Mouse (Mus musculus) cerebellum, adult 2 months (tissue): ENCODE results near the gene Zfp109. TPM values are rescaled to one million over a fixed set of nuclear protein-coding genes. Genes with fewer than 3 reads are reported as not detected.

Experiments used
- DNase-seq, 2 experiments: peaks; one replicate each; pipeline ENCODE4 v3.0.0; 2021
- H3K27ac ChIP-seq: fragments of 200-500 bp; 2 replicates; pipeline ENCODE4 v1.5.1; 2012; ENCODE audit warnings: low read length, control low read depth, inconsistent platforms; ENCODE audit not compliant: insufficient read depth
- H3K27me3 ChIP-seq: fragments of 200-500 bp; 2 replicates; pipeline ENCODE4 v1.6.1; 2012; ENCODE audit warnings: inconsistent platforms, mild to moderate bottlenecking, low read length, moderate library complexity; ENCODE audit not compliant: control insufficient read depth, insufficient read depth
- H3K4me1 ChIP-seq: fragments of 200-500 bp; 2 replicates; pipeline ENCODE4 v1.6.1; 2011; ENCODE audit warnings: low read length; ENCODE audit not compliant: control insufficient read depth, insufficient read depth
- H3K4me3 ChIP-seq: fragments of 200-500 bp; replicated peaks from 2 replicates; pipeline ENCODE3; 2011; ENCODE audit warnings: mild to moderate bottlenecking, low read depth, low read length, control low read depth; ENCODE audit not compliant: insufficient read depth
- CTCF ChIP-seq: fragments of 200-500 bp; IDR thresholded peaks from 2 replicates; pipeline ENCODE4 v1.5.1; 2011; ENCODE audit warnings: low read depth, mild to moderate bottlenecking, control low read depth, low read length, moderate library complexity, borderline replicate concordance; ENCODE audit not compliant: insufficient read depth
- POLR2A ChIP-seq: fragments of 200-500 bp; IDR thresholded peaks from 2 replicates; pipeline ENCODE4 v1.6.1; 2011; ENCODE audit warnings: low read length, control low read depth, borderline replicate concordance; ENCODE audit not compliant: insufficient read depth
- WGBS: fragments of 180-500 bp; shearing (Covaris S2); methylation state at CpG from one replicate; pipeline ENCODE4 v1.1.7; 2018; 5-methylcytosine and 5-hydroxymethylcytosine counted together
- polyA plus RNA-seq: library from polyadenylated mRNA; depleted of rRNA; stranded (reverse); fragments of >200 nt; gene quantifications from 2 replicates; pipeline ENCODE4 v1.2.3, GENCODE M21; 2012; rRNA removed

The Zfp109 gene
- polyA plus RNA-seq, 1 experiment, result 6.5 TPM

DNA sequence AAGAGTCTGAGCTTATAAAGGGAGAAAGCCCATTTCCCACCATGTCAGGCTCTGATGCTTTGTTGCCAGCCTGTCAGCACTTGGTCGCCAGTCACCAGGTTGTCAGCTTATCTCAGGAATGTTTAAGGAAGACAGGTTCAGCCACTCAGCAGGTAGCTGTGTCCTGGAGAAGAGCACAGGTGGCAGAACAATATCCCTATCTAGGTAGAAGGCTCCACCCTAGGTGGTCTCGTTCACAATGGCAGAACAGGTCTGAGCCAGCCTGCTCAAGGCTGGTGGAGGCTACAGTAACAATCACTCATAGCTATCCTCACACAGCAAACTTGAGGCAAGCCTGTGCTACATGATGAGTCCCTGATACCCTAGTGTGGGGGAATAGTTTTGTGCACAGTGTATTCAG is 46.0 kb downstream of the Zfp109 start:
- WGBS, result 87% methylated on average over 2 of the region's 2 CpGs
- no peak for DNase-seq

GRCm38 (mm10) chr7:24189571-24189944 is 47.8 kb downstream of the Zfp109 start:
- WGBS, result 84% methylated on average over 5 of the region's 5 CpGs
- DNase-seq, result no peak
- H3K4me3 ChIP-seq, result no peak overlapping the region
- H3K27ac ChIP-seq, result no peak overlapping the region
- TF ChIP-seq POLR2A (no peak), CTCF (no peak)
- H3K27me3 ChIP-seq, result no peaks in the 10 kb centered on the region
- H3K4me1 ChIP-seq, result no peaks in the 10 kb centered on the region

More for the DNA sequence above, 46.0 kb downstream of the Zfp109 start:
- no peak overlapping the region for H3K4me3 ChIP-seq
- no peaks in the 10 kb centered on the region for H3K4me1 ChIP-seq
- H3K27ac ChIP-seq, result no peak overlapping the region
- no peak for TF ChIP-seq POLR2A
- no peak for TF ChIP-seq CTCF
- no peaks in the 10 kb centered on the region for H3K27me3 ChIP-seq

DNA sequence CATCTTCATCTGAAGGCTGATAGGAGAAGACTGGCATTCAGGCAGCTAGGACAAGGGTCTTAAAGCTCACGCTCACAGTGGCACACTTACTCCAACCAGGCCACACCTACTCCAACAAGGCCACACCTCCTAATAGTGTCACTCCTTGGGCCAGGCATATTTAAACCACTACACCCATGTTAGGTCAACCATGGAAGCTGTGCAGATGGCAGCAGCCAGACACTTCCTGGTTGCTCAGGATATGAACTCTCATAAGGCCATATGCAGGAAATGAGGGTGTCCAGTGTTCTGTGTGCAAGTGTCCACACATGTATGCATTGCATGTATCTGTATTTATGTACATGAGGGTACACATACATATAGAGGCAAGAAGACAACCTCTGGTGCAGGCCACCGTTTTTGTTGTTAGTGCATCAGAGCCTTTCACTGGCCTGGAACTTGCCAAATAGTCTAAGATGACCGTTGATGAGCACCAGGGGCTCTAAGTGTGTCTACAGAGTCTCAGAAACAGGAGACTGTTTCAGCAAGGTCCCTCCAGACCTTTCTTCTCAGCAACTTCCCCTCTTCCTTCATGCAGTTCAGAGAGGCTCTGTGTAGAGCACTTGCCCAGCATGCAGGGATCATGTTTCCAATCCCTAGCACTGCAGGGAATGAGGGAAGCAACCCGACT is 48.3 kb downstream of the Zfp109 start:
- Histone ChIP-seq H3K4me3 (no peak overlapping the region), H3K27me3 (no peaks in the 10 kb centered on the region), H3K4me1 (no peaks in the 10 kb centered on the region), H3K27ac (no peak overlapping the region)
- TF ChIP-seq CTCF (no peak), POLR2A (no peak)
- no peak for DNase-seq
- 68% methylated on average over 4 of the region's 4 CpGs for WGBS

DNA sequence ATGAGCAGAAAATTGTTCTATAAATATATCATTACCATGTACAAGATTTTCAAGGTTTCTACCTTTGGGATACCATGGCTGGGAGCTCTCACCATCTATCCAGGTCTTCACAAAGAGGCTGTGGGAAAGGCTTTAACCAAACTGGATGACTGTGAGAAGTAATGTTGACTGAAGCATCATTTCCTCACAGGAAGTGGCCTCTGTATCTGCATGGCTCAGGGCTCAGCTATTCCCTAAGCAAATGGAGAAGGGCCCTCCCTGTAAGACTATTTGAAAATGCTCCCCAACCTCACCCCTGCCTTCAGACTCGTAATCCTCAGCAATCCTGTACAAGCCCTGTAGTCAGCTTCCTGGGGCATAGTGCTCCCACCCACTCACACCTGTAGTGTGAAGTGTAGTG is 49.7 kb downstream of the Zfp109 start:
- H3K4me3 ChIP-seq, result no peak overlapping the region
- no peak for TF ChIP-seq POLR2A
- TF ChIP-seq CTCF, result no peak
- WGBS, result 56% methylated on average over 1 of the region's 1 CpGs
- DNase-seq, result no peak
- H3K4me1 ChIP-seq, result no peaks in the 10 kb centered on the region
- no peak overlapping the region for H3K27ac ChIP-seq
- no peaks in the 10 kb centered on the region for H3K27me3 ChIP-seq

Other genes with a start within 250 kb of the Zfp109 start
- not detected in 2 replicates for gene V1rd19, start 235.9 kb downstream of the Zfp109 start, polyA plus RNA-seq
- gene Vmn1r183, start 184.3 kb downstream of the Zfp109 start, polyA plus RNA-seq, result not detected in 2 replicates
- 35.3 and 36.3 TPM in 2 replicates for gene Zfp180, start 155.6 kb downstream of the Zfp109 start, polyA plus RNA-seq
- gene Zfp112, start 125.2 kb downstream of the Zfp109 start, polyA plus RNA-seq, result 7.7 and 8.1 TPM in 2 replicates
- gene Zfp235, start 103.4 kb downstream of the Zfp109 start, polyA plus RNA-seq, result 20.2 and 21.4 TPM in 2 replicates
- gene Zfp114, start 62.5 kb downstream of the Zfp109 start, polyA plus RNA-seq, result 2.2 and 3.0 TPM in 2 replicates
- 5.3 and 5.5 TPM in 2 replicates for gene Zfp111, start 26.1 kb downstream of the Zfp109 start, polyA plus RNA-seq
- gene Zfp108, start 17.2 kb upstream of the Zfp109 start, polyA plus RNA-seq, result 5.7 and 6.1 TPM in 2 replicates
- 8.8 and 9.2 TPM in 2 replicates for gene Zfp93, start 32.9 kb upstream of the Zfp109 start, polyA plus RNA-seq
- gene Zfp61, start 63.7 kb upstream of the Zfp109 start, polyA plus RNA-seq, result 33.0 and 36.4 TPM in 2 replicates
- gene Zfp94, start 79.1 kb upstream of the Zfp109 start, polyA plus RNA-seq, result 18.2 and 18.3 TPM in 2 replicates
- gene Tescl, start 96.4 kb upstream of the Zfp109 start, polyA plus RNA-seq, result 0.22 and 0.39 TPM in 2 replicates
- gene Lypd5, start 111.6 kb upstream of the Zfp109 start, polyA plus RNA-seq, result not detected in 2 replicates
- gene Kcnn4, start 132.7 kb upstream of the Zfp109 start, polyA plus RNA-seq, result 0.49 and 0.59 TPM in 2 replicates
- gene Smg9, start 162.1 kb upstream of the Zfp109 start, polyA plus RNA-seq, result 89.3 and 95.5 TPM in 2 replicates
- not detected in 2 replicates for gene Irgc1, start 214.7 kb upstream of the Zfp109 start, polyA plus RNA-seq
- 0.79 and 0.97 TPM in 2 replicates for gene Plaur, start 224.9 kb upstream of the Zfp109 start, polyA plus RNA-seq
- gene Cadm4, start 244.5 kb upstream of the Zfp109 start, polyA plus RNA-seq, result 285 and 312 TPM in 2 replicates